Mouse (Mus musculus) inflammation-experienced regulatory T-cells, adult 6 months (primary cell): Measurements from ENCODE around the gene Exoc2. TPM values are rescaled to one million over a fixed set of nuclear protein-coding genes. Genes with fewer than 3 reads are reported as not detected.

Experiments used
- ATAC-seq: one replicate; pipeline ENCODE4 v1.8.0; 2017
- polyA plus RNA-seq, 3 experiments: library from polyadenylated mRNA; unstranded; fragments of 100-300 nt; shearing (Covaris generic); gene quantifications; one replicate each; pipeline ENCODE4 v1.2.1; 2017

Gene Exoc2
- polyA plus RNA-seq, result 10 to 100 TPM; 67.2 to 77.9 (median 77.0) TPM

GRCm38 (mm10) chr13:30973501-30974246 lies at the start of gene Exoc2, which contains the start of gene Gm5447:
Gene Exoc2 (minus strand): TSS chr13:30974093.
Gene Gm5447 (plus strand): TSS chr13:30974204.
- peak; percentile 80 for ATAC-seq

- no peak for ATAC-seq
Measured at GRCm38 (mm10) chr13:31023664-31024063, 49.8 kb upstream of the Exoc2 start.

DNA sequence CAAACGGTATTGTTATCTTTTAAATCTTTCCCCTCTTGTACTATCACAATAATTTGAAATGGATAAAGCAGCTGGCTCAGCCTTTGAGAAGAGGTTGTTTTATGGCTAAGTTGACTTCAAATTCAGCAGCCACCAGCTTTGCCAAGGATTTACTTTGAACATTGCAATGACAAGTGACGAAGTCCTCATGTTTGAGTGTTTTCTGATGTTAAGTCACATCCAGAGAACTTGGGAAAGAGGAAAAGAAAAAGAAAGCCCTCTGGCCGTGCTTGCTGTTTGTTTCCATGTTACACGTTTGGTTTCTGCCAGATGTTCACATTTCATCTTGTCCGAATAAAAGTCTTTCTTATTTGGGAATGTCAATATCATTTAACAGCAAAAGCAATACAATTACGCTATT lies 48.0 kb upstream of the Exoc2 start:
- ATAC-seq, result no peak

GRCm38 (mm10) chr13:31021514-31021913 lies 47.6 kb upstream of the Exoc2 start:
- no peak for ATAC-seq

DNA sequence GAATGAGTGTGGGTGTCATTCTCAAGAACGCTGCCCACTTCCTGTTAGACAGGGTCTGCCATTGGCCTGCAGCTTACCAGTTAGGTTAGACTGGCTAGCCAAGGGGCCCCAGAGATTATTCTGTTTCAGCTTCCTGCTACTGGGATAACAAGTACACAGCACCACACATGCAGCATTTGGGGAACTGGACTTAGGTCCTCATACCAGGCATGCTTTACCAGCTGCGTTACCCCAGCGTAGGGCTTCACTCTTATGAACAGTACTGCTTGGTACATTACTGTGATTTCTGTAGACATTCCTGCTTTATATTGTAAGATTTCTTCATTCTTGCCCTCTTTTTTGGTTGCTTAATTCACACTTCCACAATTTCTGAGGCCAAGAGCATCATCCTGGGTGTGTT lies 43.7 kb upstream of the Exoc2 start:
- ATAC-seq, result no peak

DNA sequence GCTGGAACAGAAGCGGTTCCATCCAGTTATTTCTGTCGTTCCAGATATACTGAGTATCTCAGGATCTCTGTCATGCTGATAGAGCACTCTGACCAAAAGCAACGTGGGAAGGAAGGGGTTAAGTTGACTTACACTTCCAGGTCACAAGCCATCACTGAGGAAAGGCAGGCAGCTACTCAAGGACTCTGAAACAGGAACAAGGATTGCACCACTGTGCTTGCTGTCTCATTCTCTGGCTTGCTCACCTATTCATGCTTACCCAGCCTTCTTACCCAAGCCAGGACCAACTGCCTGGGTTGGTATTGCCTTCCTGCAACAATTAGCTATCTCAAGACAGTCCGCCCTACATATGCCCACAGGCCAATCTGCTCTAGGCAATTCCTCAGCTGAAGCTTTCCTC lies 31.1 kb upstream of the Exoc2 start:
- no peak for ATAC-seq

DNA sequence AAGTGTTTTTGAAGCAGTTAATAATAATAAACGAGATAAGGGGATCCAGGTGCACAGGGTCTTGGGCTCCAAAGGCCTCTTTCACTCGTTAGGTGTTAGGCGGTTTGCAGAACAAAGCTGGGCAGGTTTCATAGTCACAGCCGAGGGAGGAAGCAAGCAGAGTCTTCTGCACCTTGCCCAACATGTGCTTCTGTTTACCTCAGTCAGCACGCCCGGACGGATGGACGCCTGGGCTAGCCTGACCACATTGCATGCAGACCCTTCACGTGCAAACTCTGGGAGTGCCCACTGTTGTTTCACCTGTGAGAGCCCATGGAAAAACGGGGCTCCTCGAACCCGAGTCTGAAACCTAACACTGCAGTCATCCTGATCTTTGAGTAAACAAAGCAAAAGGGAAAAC lies 30.6 kb upstream of the Exoc2 start:
- ATAC-seq, result no peak

DNA sequence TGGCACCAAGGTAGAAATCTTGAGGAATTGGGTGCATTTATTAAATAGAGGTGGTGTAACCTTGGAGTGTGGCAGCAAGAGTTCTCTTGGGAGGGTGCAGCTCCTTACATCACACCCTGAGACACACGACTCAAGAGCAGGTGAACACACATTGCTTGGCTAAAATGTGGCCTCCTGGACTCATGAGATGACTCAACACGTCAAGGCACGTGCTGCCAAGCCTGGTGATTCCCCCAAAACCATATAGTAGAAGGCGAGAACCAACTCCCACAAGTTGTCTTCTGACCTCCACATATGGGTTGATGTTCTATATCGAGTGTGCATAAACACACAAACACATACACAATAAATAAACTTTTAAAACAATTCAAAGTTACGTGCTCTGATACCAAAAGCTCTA lies 25.9 kb upstream of the Exoc2 start:
- no peak for ATAC-seq

GRCm38 (mm10) chr13:30997526-30998253 lies 23.8 kb upstream of the Exoc2 start:
- no peak for ATAC-seq

GRCm38 (mm10) chr13:30994249-30994858 lies 20.5 kb upstream of the Exoc2 start:
- no peak for ATAC-seq

GRCm38 (mm10) chr13:30993819-30994218 lies 19.9 kb upstream of the Exoc2 start:
- peak; percentile 87 for ATAC-seq

GRCm38 (mm10) chr13:30990233-30990632 lies 16.3 kb upstream of the Exoc2 start:
- no peak for ATAC-seq

GRCm38 (mm10) chr13:30989710-30990109 lies 15.8 kb upstream of the Exoc2 start:
- no peak for ATAC-seq

DNA sequence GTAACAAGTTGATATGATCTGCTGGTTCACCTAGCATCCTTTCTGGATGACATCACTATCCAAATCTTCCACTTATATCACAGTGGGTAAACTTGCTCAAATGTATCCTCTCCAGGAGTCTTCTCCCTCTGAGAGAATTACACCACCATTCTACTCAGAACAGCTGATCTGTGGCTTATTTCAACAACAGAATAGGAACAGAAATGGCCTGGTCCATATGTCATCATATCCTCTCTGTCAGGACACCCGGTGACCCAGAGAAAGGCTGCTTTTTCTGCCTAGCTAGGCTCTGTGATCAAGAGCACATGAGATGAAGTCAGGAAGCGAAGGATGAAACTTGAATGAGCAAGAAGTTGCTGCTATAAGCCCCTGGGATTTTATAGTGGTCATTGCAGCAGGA lies 13.8 kb upstream of the Exoc2 start:
- ATAC-seq, result no peak

DNA sequence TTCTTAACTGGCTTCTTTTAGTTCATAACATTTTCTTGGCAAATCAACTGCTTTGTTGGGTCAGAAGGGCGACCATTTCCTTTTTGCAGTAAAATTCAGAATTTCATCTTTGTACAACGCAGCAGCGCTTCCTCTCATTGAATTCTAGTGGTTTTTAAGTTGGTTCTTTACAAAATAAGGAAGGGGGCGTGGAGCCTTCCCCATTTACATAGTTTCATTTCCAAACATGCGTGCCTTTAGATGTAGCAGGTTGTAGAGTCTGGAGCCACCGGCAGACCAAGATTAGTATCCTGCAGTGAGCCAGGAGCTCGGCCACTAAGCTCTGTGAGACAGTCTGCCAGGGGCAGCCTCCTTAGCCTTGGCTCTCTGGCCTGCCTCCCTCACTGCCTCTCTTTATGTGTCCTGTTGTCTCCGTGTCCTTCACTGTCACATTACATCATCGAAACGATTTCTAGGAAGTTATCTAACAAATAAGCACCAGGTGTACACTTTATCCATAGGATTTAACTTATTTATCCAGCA lies 13.1 kb upstream of the Exoc2 start:
- no peak for ATAC-seq

DNA sequence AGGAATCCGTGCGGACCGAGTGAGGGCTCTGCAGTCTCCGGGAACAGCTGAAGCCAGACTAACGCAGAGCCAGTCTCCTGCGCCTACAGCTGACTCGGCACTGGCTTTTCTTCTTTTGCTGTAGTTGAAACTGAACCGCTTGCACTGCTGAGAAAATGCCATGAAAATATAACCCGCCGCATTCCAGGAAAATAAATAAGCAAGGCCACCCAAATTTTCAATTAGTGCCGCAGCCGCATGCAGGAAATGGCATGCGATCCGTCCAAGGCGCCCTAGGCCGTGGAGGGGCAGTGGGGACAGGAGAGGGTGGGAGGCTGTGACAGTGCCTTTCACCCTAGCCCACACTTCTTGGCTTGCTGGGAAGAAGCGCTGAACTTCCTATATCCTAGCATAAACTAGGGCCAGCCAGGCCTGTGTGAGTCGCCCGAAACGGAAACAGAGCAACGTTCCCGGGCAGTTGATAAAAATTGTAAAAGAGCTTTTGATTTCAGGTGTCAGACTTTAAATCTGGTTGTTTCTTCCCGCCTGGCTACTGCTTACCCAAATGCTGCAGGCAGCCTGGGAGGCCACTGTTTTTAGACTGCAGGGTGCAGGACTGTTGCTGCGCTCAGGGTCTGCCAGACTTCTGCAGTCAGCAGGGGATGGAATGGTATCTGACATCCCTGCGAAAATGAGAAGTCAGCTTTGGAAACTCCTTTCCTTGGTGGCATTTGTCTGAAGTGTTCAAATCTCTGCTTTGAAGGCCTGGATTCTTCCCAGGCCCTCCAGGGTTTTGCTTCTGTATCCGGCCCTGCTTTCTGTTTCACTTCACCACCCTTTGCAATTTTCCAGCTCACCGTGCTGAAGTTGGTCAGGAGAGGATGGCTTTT lies 11.9 kb upstream of the Exoc2 start:
- ATAC-seq, result peak; percentile 53

DNA sequence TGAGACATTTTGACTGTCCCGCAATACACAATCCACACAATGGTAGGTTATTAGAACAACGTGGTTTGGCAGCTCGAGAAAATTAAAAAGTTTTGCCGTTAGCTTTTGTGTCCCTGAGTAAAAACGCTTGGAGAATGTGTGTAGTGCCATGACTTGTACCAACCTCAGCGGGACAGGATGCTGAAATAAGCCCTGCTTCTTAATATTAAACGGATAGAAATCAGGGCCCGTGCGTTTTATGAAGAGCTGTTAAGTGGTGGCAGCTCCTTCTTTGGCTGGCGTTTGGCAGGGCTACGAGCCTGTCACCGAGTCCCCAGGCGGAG lies 11.3 kb upstream of the Exoc2 start:
- peak; percentile 19 for ATAC-seq

- ATAC-seq, result peak; percentile 80
Measured at GRCm38 (mm10) chr13:30981666-30982065, 7.8 kb upstream of the Exoc2 start.

DNA sequence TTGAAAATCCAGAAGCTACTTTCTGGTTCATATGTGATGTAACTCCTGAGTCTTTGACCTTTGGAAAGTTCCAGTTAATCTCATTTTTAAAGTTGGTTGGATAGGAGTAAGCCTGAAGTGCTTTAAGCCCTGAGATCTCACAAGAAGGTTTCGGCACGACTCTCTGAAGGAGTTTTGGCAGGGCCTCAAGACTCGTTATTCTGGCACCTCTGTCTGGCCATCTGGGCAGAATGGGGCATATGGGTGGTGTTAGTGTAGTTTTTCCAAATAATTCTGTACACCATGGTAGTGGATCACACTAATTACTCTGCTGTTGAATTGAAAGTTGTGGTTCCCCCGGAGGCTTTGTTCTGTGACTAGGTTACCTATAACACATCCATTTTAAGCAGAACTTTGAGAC lies 4.3 kb upstream of the Exoc2 start:
- ATAC-seq, result no peak

DNA sequence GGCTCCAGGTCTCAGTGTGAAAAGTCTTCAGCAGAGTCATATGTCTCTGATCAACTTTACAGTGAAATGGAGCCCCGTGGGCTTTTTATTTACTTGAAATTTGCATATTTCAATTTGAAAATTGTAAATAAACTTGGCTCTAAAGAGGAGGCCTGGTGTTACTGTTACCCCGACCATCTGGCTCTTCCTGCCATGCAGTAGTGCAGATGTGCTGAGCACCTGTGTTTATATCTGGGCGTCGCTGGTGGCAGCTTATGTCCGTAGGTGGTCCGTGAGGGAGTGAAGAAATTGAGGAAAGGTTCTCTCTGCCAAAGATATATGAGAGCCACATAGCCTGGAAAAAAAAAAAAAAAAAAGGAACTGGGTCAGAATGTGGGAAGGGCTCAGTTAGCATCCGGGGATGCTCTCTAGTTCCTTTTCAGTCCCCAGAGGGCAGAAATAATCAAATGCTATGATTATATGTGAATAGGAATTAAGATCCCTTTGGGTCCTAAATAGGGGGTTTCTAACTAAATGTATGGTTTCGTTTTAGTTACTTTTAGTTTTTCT lies 2.7 kb upstream of the Exoc2 start:
- ATAC-seq, result no peak

GRCm38 (mm10) chr13:30974247-30974630 lies 346 bp upstream of the Exoc2 start:
- ATAC-seq, result no peak

DNA sequence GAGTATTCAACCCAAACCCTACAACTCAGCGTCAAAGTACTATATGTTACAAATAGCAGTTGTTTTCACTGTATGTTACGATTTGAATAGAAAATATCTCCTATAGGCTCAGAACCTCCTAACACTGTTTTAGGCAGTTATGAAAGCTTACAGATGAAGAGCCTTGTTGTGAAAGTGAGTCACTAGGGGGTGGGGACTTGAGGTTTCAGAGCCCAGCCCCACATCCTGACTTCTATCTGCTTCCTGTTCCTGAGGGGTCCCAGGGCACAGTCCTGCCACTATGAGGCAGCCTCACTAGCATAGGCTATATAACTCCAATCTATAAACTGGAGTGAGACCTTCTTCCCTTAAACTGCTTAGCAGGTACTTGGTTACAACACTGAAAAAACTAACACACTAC lies 1.8 kb downstream of the Exoc2 start:
- ATAC-seq, result peak; percentile 87
